Mouse (Mus musculus): ENCODE results near the gene Magi2. TPM values are rescaled to one million over a fixed set of nuclear protein-coding genes. Genes with fewer than 3 reads are reported as not detected.

The Magi2 gene
- polyA plus RNA-seq, 1 experiment, result 0.60 TPM

GRCm38 (mm10) chr5:20470466-20470865 is 1243.6 kb downstream of the Magi2 start:
- H3K4me1 ChIP-seq (ENCODE audit: control insufficient read depth, insufficient read depth, insufficient read length, low read length), result no peaks in the 10 kb centered on the region
- H3K36me3 ChIP-seq (ENCODE audit: control insufficient read depth, insufficient read depth, low read length), result no peaks in the 10 kb centered on the region
- no peak overlapping the region for H3K27ac ChIP-seq (ENCODE audit: insufficient read depth, low read depth, low read length)
- no peak overlapping the region for H3K4me3 ChIP-seq (ENCODE audit: low read depth, low read length)
- TF ChIP-seq CTCF (IDR thresholded peaks at IDR 0.05; ENCODE audit: extremely low read depth, insufficient read length, insufficient replicate concordance, low read depth, low read length) (peak; percentile 55; the same call in 1 of the 2 replicates), POLR2A (IDR thresholded peaks at IDR 0.05; ENCODE audit: low read depth, low read length) (no peak)
- no peaks in the 10 kb centered on the region for H3K27me3 ChIP-seq (ENCODE audit: control insufficient read depth, insufficient read depth, low read length)

- H3K27me3 ChIP-seq (ENCODE audit: control insufficient read depth, insufficient read depth, low read length), result no peaks in the 10 kb centered on the region
- TF ChIP-seq POLR2A (IDR thresholded peaks at IDR 0.05; ENCODE audit: low read depth, low read length) (no peak), CTCF (IDR thresholded peaks at IDR 0.05; ENCODE audit: extremely low read depth, insufficient read length, insufficient replicate concordance, low read depth, low read length) (no peak)
- H3K36me3 ChIP-seq (ENCODE audit: control insufficient read depth, insufficient read depth, low read length), result no peaks in the 10 kb centered on the region
- H3K27ac ChIP-seq (ENCODE audit: insufficient read depth, low read depth, low read length), result no peak overlapping the region
- WGBS, result 84% methylated on average over 7 of the region's 7 CpGs
- no peak overlapping the region for H3K4me3 ChIP-seq (ENCODE audit: low read depth, low read length)
- H3K4me1 ChIP-seq (ENCODE audit: control insufficient read depth, insufficient read depth, insufficient read length, low read length), result no peaks in the 10 kb centered on the region
These were observed 1257.7 kb downstream of the Magi2 start for GRCm38 (mm10) chr5:20484505-20484904.

GRCm38 (mm10) chr5:20491911-20492310 is 1265.1 kb downstream of the Magi2 start:
- no peak overlapping the region for H3K4me3 ChIP-seq (ENCODE audit: low read depth, low read length)
- no peaks in the 10 kb centered on the region for H3K36me3 ChIP-seq (ENCODE audit: control insufficient read depth, insufficient read depth, low read length)
- H3K4me1 ChIP-seq (ENCODE audit: control insufficient read depth, insufficient read depth, insufficient read length, low read length), result no peaks in the 10 kb centered on the region
- H3K27ac ChIP-seq (ENCODE audit: insufficient read depth, low read depth, low read length), result no peak overlapping the region
- no peaks in the 10 kb centered on the region for H3K27me3 ChIP-seq (ENCODE audit: control insufficient read depth, insufficient read depth, low read length)
- TF ChIP-seq CTCF (IDR thresholded peaks at IDR 0.05; ENCODE audit: extremely low read depth, insufficient read length, insufficient replicate concordance, low read depth, low read length) (no peak), POLR2A (IDR thresholded peaks at IDR 0.05; ENCODE audit: low read depth, low read length) (no peak)
- WGBS, result 68% methylated on average over 2 of the region's 2 CpGs

- WGBS, result 91% methylated on average over 7 of the region's 7 CpGs
- Histone ChIP-seq H3K27me3 (ENCODE audit: control insufficient read depth, insufficient read depth, low read length) (no peaks in the 10 kb centered on the region), H3K36me3 (ENCODE audit: control insufficient read depth, insufficient read depth, low read length) (no peaks in the 10 kb centered on the region), H3K4me1 (ENCODE audit: control insufficient read depth, insufficient read depth, insufficient read length, low read length) (no peaks in the 10 kb centered on the region), H3K27ac (ENCODE audit: insufficient read depth, low read depth, low read length) (no peak overlapping the region), H3K4me3 (ENCODE audit: low read depth, low read length) (no peak overlapping the region)
- TF ChIP-seq POLR2A (IDR thresholded peaks at IDR 0.05; ENCODE audit: low read depth, low read length) (no peak), CTCF (IDR thresholded peaks at IDR 0.05; ENCODE audit: extremely low read depth, insufficient read length, insufficient replicate concordance, low read depth, low read length) (no peak)
These were observed 1265.8 kb downstream of the Magi2 start for GRCm38 (mm10) chr5:20492679-20493078.

- 55% methylated on average over 6 of the region's 6 CpGs for WGBS
- H3K27me3 ChIP-seq (ENCODE audit: control insufficient read depth, insufficient read depth, low read length), result no peaks in the 10 kb centered on the region
- no peak overlapping the region for H3K27ac ChIP-seq (ENCODE audit: insufficient read depth, low read depth, low read length)
- no peaks in the 10 kb centered on the region for H3K36me3 ChIP-seq (ENCODE audit: control insufficient read depth, insufficient read depth, low read length)
- TF ChIP-seq CTCF (IDR thresholded peaks at IDR 0.05; ENCODE audit: extremely low read depth, insufficient read length, insufficient replicate concordance, low read depth, low read length) (no peak), POLR2A (IDR thresholded peaks at IDR 0.05; ENCODE audit: low read depth, low read length) (no peak)
- H3K4me3 ChIP-seq (ENCODE audit: low read depth, low read length), result no peak overlapping the region
- no peaks in the 10 kb centered on the region for H3K4me1 ChIP-seq (ENCODE audit: control insufficient read depth, insufficient read depth, insufficient read length, low read length)
These were observed 1267.2 kb downstream of the Magi2 start for GRCm38 (mm10) chr5:20494010-20494409.

GRCm38 (mm10) chr5:20496924-20497323 is 1270.1 kb downstream of the Magi2 start:
- H3K36me3 ChIP-seq (ENCODE audit: control insufficient read depth, insufficient read depth, low read length), result no peaks in the 10 kb centered on the region
- WGBS, result 68% methylated on average over 8 of the region's 8 CpGs
- H3K27ac ChIP-seq (ENCODE audit: insufficient read depth, low read depth, low read length), result no peak overlapping the region
- H3K4me3 ChIP-seq (ENCODE audit: low read depth, low read length), result no peak overlapping the region
- no peaks in the 10 kb centered on the region for H3K4me1 ChIP-seq (ENCODE audit: control insufficient read depth, insufficient read depth, insufficient read length, low read length)
- TF ChIP-seq POLR2A (IDR thresholded peaks at IDR 0.05; ENCODE audit: low read depth, low read length) (no peak), CTCF (IDR thresholded peaks at IDR 0.05; ENCODE audit: extremely low read depth, insufficient read length, insufficient replicate concordance, low read depth, low read length) (no peak)
- H3K27me3 ChIP-seq (ENCODE audit: control insufficient read depth, insufficient read depth, low read length), result no peaks in the 10 kb centered on the region

GRCm38 (mm10) chr5:20499031-20499600 is 1272.3 kb downstream of the Magi2 start:
- Histone ChIP-seq H3K4me1 (ENCODE audit: control insufficient read depth, insufficient read depth, insufficient read length, low read length) (no peaks in the 10 kb centered on the region), H3K36me3 (ENCODE audit: control insufficient read depth, insufficient read depth, low read length) (no peaks in the 10 kb centered on the region), H3K27me3 (ENCODE audit: control insufficient read depth, insufficient read depth, low read length) (no peaks in the 10 kb centered on the region), H3K4me3 (ENCODE audit: low read depth, low read length) (no peak overlapping the region), H3K27ac (ENCODE audit: insufficient read depth, low read depth, low read length) (no peak overlapping the region)
- TF ChIP-seq POLR2A (IDR thresholded peaks at IDR 0.05; ENCODE audit: low read depth, low read length) (no peak), CTCF (IDR thresholded peaks at IDR 0.05; ENCODE audit: extremely low read depth, insufficient read length, insufficient replicate concordance, low read depth, low read length) (no peak)
- whole genome bisulfite sequencing, result 53% methylated on average over 9 of the region's 9 CpGs
